Mouse (Mus musculus) adrenal gland, postnatal 36 days (tissue): Measurements from ENCODE around the gene Ube2s. TPM values are rescaled to one million over a fixed set of nuclear protein-coding genes. Genes with fewer than 3 reads are reported as not detected.

Source experiments
- DNase-seq, 2 experiments: peaks; one replicate each; pipeline ENCODE4 v3.0.0; 2021; ENCODE audit warnings: mixed read lengths in 1 of 2
- total RNA-seq, 2 experiments: library from RNA; stranded (reverse); gene quantifications; 2 replicates each; pipeline ENCODE4 v1.2.3; 2021

The Ube2s gene
- total RNA-seq, 2 experiments from 2014 or later = 123 to 125 TPM

DNA sequence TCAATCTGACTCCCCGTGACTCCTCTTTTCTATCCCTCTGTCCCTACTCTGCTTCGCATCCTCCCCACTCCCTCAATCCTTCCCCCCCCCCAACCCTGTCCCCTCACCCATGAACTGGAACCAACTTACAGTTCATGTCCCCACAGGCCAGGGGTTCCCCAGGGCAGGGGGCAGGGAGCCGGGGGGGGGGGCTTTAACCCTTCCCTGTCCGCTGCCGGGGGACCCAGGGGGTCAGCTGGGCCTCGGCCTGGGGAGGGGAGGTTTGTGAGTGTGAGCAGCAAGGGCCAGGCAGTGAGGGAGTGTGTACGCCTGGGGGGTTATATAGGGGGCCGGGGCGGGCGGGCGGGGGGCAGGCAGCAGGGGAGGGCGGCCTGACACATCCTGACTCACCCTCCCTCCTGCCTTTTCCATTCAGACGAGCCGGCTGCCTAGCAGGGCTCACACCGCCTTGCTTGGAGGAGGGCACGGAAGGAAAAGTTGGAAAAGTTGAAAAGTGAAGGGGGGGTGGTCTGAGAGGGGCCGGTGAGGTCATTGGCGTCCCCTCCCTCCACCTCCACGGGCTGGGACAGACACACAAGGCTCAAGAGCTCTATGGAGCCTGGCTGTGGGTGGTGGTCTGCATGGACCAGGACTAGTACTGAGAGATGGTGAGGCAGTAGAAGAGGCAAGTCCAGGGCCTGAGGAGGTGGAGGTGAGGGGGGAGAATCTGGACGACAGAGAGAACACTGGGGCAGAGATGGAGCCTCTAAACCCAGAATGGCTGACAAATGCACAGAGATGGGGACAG is 34.3 kb downstream of the Ube2s start:
- DNase-seq = no peak

DNA sequence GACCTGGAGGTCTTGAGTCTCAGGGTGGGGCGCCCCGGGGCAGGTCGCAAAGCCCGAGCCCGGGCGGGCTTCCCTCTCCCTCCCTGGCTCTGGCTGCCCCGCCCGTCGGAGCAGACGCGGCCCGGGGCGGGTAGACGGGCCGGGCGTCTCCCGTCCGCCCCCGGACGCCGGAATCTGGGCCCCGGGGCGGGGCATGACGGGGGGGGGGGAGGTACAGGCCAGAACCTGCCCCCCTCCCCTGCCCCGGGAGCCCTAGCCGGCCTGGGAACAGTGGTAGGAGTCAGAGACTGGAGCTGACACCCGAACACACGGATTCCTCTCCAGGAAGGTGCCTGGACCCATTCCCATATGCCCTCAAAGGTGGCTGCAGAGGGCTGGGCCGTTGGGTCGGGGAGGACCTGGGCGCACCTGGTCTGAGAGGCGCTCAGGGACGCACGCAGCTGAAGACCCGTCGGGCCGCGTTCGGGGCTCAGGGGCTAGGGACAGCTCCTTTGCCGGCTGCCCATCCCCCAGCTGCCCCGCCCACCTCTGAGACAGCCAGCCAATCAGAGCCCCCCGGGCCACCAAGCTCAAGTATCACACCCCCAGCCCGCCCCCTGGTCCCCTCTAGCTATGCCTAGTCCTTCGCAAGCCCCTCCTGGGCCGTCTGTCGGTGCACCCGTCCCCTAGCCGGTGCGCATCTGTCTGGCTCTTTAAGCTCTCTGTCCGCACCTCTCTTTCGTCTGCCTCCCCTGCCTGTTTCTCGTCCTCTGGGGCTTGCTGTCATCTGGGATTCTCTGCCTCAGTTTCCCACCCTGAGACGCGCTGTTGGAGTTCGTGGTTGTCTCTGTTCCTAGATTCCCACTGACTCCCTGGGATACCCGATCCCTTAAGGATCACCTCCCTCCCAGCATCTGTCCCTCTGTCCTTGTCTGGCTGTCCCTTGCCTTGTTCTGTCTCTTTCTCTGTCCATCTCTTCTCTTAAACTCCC is 35.2 kb downstream of the Ube2s start:
- peak; percentile 67 to 80 for DNase-seq

DNA sequence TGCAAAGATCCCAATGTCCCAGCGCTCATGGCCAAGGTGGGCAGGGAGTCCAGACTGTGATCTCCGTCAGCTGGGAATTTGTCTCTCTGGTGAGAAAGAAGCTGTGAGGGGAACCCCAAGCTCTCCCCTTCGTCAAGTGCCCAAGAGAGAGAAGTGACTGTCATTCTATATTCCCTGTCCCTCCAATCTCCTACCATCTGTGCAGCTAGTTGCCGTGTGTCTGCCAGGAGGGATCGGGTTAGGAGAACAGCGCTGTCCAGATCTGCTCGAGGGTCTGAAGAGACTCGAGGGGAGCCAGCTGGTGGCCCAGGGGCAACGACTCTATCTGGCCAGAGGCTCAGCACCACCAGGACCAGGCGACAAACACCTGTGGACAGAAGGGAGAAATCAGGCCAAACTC is 36.3 kb downstream of the Ube2s start:
- DNase-seq = no peak

DNA sequence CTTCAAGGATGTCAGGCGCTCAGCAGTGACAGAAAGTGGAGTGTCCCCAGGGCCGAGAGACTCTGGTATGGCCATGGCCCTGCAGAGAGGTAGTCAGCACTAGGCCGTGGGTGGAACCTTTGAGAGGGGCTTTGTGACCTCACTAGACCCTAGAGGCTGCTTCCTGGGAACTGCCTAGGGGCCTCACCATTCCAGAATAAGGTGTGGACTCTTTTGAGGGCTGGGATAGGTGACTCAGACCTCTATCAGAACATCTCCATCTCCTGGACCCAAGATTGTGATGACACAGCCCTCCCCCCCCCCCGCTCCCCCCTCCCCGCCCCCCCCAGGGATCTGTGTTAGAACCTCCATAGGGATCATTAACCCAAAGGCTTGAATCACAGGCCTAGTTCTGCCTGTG is 41.2 kb downstream of the Ube2s start, which contains the start of gene Fam71e2:
Gene Fam71e2 (minus strand): TSS at position 101 of the 400 bp plus-strand sequence.
- no peak for DNase-seq

DNA sequence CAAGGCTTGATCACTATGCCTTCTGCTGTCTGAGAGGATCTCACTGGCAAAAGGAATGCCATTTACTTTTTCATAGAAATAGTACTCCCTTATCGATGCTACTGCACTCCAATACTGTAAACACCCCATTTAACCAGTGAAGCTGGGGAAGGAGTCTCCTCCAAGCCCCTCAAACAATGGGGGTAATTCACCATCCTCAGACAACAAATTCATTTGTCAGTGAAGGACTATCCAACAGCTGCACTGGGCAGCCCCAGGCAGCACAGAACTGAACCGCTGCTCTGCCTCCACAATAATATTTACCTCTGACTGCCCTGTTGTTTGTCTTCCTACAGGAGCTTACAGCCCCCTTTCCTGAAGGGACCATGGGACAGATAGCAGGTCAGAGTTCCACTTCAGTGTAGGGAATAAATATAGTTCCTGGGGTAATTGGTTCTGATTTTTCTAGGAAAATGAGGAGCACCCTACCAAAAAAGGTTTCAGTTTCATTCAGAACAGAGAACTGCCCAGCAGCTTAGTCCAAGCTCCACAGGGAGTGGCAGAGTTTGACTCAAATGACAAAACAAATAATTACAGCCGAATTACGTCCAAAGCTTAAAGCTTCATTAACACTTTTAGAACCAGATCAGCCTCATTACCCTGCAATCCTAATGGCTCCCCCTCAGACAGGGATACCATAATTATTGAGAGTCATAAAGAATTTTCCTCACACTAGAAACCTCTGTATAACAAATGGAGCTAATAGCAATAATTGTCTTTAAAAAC is 47.3 kb downstream of the Ube2s start:
- no peak for DNase-seq

DNA sequence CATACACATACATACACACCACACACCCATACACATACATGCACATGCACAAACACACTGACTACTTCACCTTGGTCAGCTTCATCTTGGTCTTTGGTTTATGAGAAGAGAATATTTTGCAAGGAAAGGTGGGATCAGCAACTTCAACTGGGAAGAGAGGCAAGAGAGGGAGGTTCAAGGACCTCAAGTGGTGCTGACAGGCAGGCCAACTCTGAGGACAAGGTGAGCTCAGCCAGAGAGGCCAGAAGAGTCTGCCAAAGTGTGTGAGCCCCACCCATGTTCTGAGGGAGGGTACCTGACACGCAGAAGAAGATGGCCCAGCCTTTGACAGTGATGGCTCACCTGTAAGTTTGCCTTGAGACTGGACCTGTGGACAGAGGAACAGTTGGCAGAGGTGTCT is 52.7 kb downstream of the Ube2s start:
- no peak for DNase-seq

DNA sequence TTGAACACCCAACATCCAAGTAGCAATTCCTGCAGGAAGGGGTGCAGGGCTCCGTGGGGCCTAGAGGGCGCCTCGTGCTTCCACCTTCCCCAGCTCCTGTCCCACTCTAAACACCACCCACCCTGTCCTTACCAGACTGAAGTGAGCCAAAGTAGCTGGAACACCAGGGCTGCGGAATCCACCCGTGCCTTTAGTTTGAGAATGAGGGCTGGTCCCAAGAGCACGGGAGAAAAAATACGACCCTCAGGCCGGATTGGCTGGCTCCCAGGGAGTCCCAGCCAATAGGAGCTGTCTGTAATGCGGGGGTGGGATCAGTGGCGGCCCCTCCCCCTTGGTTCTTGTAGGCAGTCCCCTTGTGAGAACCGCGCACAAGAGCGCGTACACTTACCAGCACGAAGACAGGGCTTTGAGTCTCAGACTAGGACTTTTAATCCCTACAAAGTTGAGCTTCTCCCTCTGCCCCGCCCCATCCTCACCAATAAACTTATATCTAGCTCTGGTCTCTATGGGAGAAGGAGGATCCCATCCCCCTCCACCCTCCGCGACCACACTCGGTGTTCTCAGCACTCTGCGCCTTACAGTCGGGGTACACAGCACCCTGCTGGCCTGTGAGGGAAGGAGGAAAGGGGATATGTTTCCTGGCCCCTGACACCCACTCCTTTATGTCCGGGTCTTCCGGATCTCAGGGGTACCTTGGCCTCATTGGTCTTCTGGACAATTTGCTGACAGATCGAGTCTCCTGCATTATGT is 59.4 kb downstream of the Ube2s start, which contains the start of gene Cox6b2:
Gene Cox6b2 (minus strand): TSS at position 274 of the 750 bp plus-strand sequence.
- DNase-seq = peak; percentile 72 to 80

DNA sequence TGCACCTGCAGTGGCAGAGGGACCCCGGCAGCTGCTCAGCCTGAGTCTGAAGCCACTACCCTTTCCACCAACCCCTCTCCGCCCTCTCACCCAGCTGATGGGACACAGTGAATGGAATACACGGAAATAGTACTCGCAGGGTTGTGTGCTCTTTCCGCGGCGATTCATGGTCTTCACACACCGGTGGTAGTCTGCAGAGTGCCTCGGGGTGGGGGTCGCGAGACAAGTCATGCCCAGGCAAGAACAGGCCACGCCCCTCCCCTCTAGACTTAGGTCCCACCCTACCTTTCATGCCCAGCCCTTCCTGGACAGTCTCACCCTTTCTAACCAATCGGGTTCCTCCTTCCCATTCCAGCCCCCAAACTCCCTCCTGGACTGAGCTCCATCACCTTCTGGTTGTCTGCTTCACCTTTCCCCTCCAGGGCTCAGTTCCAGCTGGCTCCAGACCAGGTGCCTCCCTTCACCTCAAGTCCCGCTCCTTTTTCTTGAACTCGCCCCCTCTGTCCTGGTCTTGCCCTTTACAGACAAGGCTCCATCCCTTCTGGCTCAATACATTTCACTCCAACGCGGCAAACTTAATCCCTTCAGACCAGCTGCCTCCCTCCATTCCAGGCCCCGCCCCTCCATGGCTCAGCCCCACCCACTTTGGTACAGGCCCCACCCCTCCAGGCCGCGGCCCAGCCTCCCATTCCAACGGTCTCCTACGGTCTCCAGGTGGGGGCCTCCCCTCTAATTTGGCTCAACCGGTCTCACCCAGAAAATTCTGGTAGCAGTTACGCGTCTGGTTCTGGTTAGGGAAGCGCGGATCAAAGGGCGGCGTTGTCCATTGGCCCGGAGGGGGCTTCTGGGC is 60.2 kb downstream of the Ube2s start:
- peak; percentile 41 to 58 for DNase-seq

DNA sequence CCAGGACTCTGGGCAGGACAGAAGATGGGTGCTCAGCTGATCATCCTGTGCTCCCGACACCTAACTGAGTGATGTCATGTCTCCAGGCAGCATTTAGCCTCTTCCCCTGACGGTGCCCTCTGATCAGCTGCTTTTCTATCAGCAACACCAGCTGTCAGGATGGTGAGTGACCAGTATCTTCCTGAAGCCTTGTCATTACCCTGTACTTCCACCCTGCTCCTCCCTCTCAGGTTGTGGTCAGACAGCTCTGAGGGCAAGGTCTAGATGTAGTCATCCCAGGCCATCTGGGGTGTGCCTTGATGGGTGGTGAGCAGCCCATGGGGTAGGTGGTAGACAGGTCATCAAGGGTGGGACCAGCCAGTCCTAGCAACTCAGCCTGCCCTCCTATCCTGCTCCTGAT is 63.2 kb downstream of the Ube2s start:
- DNase-seq = no peak

DNA sequence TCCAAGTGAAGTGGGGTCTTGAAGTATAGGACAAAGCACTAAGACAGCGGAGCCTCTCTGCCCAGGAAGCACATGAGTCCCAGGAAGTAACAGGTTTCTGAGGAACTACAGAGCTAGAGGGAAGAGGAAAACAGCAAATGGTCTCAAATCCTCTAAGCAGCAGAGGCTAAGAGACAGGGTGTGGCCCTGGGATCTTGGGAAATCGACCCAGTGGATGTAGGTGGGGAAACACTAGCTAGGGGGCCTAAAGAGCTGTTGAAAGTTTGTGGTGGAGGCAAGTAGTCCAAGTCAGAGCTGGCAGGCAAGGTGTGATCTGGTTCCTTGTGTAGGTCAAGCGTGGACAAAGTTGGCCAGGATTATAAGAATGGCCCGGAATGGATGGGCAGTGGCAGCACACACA is 64.1 kb downstream of the Ube2s start:
- DNase-seq = no peak

DNA sequence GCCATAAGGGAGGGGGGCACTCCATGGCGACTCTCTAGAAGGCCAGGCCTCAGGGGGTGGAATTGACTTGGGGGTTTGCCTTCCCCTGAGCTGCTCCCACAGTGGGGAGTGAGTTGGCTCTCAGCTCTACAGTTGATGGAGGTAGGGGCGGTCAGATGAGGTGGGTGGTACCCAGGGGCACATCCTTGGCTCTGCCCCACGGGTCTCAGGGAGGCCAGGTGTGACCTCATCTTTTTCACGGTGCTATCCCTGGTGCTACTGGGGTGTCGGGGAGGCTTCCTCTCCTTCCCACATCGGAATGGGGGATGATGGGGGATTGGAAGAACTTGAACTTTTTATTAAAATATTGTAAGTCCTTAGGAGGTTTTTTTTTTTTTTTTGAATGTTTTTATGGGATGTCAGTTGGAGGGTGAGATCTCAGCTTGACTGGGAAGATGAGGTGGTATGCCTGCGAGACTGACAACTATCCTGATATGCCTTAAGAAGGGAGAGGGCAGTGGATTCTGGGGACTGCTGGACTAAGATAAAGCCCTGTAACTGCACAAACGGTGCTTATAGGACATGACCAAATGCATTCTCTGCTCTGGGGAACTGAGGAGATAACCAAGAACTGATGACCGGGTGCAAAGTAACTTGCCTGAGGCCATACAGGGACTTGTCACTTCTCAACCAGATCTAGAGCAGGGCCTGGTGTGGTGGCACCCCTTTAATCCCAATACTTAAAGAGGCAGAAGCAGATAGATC is 65.1 kb downstream of the Ube2s start:
- DNase-seq = no peak

DNA sequence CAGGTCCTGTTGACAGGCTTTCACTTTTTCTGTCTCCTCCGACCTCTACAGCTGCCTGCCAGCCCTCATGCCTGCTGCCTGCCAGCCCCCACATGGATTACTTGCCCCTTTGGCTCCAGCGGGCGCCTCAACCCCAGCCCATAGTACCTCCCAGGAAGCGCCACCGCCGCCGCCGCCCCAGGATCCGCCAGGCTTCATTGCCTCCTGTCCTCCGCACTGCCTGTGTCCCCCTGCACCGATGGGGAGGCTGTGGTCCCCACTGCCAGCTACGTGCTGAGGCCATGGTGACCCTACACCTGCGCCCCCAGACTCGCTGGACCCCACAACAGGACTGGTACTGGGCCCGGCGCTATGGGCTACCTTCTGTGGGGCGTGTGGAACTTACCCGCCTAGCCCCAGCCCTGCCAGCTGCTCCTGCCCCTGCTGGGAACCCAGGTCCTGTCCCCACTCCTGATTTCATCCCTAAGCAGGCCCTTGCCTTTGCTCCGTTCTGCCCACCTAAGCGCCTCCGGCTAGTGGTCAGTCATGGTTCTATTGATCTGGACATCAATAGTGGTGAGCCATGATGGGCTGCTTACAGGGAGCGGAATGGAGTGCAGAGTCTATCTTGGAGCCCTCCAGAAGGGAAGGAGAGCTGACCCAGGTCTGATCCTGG is 65.9 kb downstream of the Ube2s start:
- no peak for DNase-seq

DNA sequence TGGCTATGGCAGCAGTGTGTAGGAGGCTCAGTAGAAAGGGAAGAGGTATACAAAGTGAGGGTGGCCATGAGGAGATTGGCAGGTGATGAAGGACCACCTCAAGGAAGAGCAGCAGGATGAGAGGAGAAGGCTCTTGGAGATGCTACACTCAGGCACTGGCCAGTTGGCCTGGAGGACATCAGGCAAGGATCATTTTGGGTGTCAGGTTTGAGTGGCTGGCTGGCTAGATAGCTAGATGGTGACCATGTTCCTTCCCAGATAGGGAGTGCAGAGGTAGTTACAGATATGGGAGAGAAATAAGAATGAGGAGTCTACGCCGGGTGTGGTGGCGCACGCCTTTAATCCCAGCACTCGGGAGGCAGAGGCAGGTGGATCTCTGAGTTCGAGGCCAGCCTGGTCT is 67.5 kb downstream of the Ube2s start:
- DNase-seq = no peak

Other genes starting within 250 kb of the Ube2s start
- not detected for gene Ptprh, start 208.5 kb downstream of the Ube2s start, total RNA-seq
- 1 to 10 TPM; 5.9 to 8.2 TPM for gene Tmem86b, start 181.2 kb downstream of the Ube2s start, total RNA-seq
- gene Ppp6r1, start 153.6 kb downstream of the Ube2s start, total RNA-seq = 10 to 100 TPM; 82.6 to 89.5 TPM
- 10 to 100 TPM; 47.8 to 50.7 TPM for gene Hspbp1, start 127.5 kb downstream of the Ube2s start, total RNA-seq
- gene Brsk1, start 122.0 kb downstream of the Ube2s start, total RNA-seq = 1 to 10 TPM; 6.6 to 8.0 TPM
- gene Tmem150b, start 87.3 kb downstream of the Ube2s start, total RNA-seq = under 1 TPM; 0.16 to 0.43 TPM
- gene Kmt5c, start 72.5 kb downstream of the Ube2s start, total RNA-seq = 10 to 100 TPM; 30.5 to 34.6 TPM
- gene Cox6b2, start 59.5 kb downstream of the Ube2s start, total RNA-seq = 1 to 10 TPM; 7.5 to 7.8 TPM
- not detected for gene Fam71e2, start 41.3 kb downstream of the Ube2s start, total RNA-seq
- under 1 TPM; 0.13 to 0.56 TPM for gene Il11, start 29.7 kb downstream of the Ube2s start, total RNA-seq
- not detected for gene Tmem190, start 29.7 kb downstream of the Ube2s start, total RNA-seq
- 10 to 100 TPM in 1 of 2 experiments, 1 to 10 TPM in 1; 8.2 to 15.0 TPM for gene Tmem238, start 22.9 kb downstream of the Ube2s start, total RNA-seq
- gene Rpl28, start 19.7 kb downstream of the Ube2s start, total RNA-seq = 1,000 to 10,000 TPM in 1 of 2 experiments, 100 to 1,000 TPM in 1; 989 to 1,001 TPM
- under 1 TPM; 0.86 to 0.93 TPM for gene Shisa7, start 32.1 kb upstream of the Ube2s start, total RNA-seq
- gene Isoc2b, start 57.7 kb upstream of the Ube2s start, total RNA-seq = 10 to 100 TPM in 1 of 2 experiments, 1 to 10 TPM in 1; 9.2 to 23.4 TPM
- 10 to 100 TPM; 23.5 to 47.3 TPM for gene Isoc2a, start 64.6 kb upstream of the Ube2s start, total RNA-seq
- not detected for gene Gm36210, start 93.9 kb upstream of the Ube2s start, total RNA-seq
- gene Zfp628, start 102.6 kb upstream of the Ube2s start, total RNA-seq = 10 to 100 TPM; 13.7 to 15.5 TPM
- gene Nat14, start 109.4 kb upstream of the Ube2s start, total RNA-seq = 10 to 100 TPM in 1 of 2 experiments, 1 to 10 TPM in 1; 7.1 to 11.5 TPM
- gene Ssc5d, start 113.2 kb upstream of the Ube2s start, total RNA-seq = 1 to 10 TPM; 1.7 to 2.7 TPM
- gene Sbk2, start 151.8 kb upstream of the Ube2s start, total RNA-seq = under 1 TPM; 0.36 to 0.89 TPM
- gene Sbk3, start 158.6 kb upstream of the Ube2s start, total RNA-seq = under 1 TPM; 0.23 to 0.50 TPM
- 10 to 100 TPM; 16.5 to 16.8 TPM for gene Zfp579, start 183.6 kb upstream of the Ube2s start, total RNA-seq
- 10 to 100 TPM in 1 of 2 experiments, 1 to 10 TPM in 1; 8.7 to 14.0 TPM for gene Zfp524, start 201.8 kb upstream of the Ube2s start, total RNA-seq
- gene Fiz1, start 202.1 kb upstream of the Ube2s start, total RNA-seq = 10 to 100 TPM; 23.5 to 31.5 TPM
- not detected for gene Gm44973, start 202.9 kb upstream of the Ube2s start, total RNA-seq
- 10 to 100 TPM; 22.1 to 24.1 TPM for gene Zfp865, start 207.8 kb upstream of the Ube2s start, total RNA-seq
- 1 to 10 TPM in 1 of 2 experiments, under 1 TPM in 1; 0.96 to 1.4 TPM for gene Ccdc106, start 208.0 kb upstream of the Ube2s start, total RNA-seq
- gene 4632433K11Rik, start 221.5 kb upstream of the Ube2s start, total RNA-seq = not detected
- 1 to 10 TPM; 3.8 to 4.5 TPM for gene Zfp784, start 225.9 kb upstream of the Ube2s start, total RNA-seq
- gene Zfp580, start 238.9 kb upstream of the Ube2s start, total RNA-seq = 1 to 10 TPM; 6.4 to 9.3 TPM
- gene U2af2, start 249.6 kb upstream of the Ube2s start, total RNA-seq = 100 to 1,000 TPM; 143 to 180 TPM